25 mouse cellular contexts compared by ENCODE assay signal in genomic region chr6:128505676-128506236, GRCm38 (mm10). TPM values are rescaled to one million over a fixed set of nuclear protein-coding genes. Genes with fewer than 3 reads are reported as not detected.
A peak's percentile ranks its signal among the peaks of the same experiment; 100 is the strongest.
DNase-seq lines count a peak whose midpoint lies in the region; ATAC-seq lines count a peak whose summit lies in the region.
"Had no signal": no experiment of that assay in that cellular context is flagged by ENCODE, and none has a peak within 500 bp of the region (broad histone marks: within the 10 kb centered on the region; RNA-seq: fewer than 3 reads in every experiment).

No protein-coding gene starts in this region.

- WGBS in embryonic facial prominence, embryonic 10.5 days = 91% methylated on average over 2 of the region's 2 CpGs

- H3K9me3 ChIP-seq in embryonic facial prominence, embryonic 10.5 days = no peaks in the 10 kb centered on the region
- H3K9me3 ChIP-seq: forebrain, embryonic 15.5 days; limb, embryonic 12.5 days; liver, embryonic 12.5 days; neural tube, embryonic 15.5 days had no signal

- ATAC-seq in frontal cortex, adult (ENCODE audit: low TSS enrichment) = peak; percentile 67
- ATAC-seq: activated CD4-positive, CD25-positive, alpha-beta regulatory T cell, adult 4 months; forebrain, embryonic 15.5 days; liver, embryonic 12.5 days; midbrain, embryonic 16.5 days had no signal

- H3K27ac ChIP-seq in embryonic facial prominence, embryonic 10.5 days (replicated peaks) = no peak overlapping the region
- H3K27ac ChIP-seq: gastrocnemius, adult 2 months; hindbrain, embryonic 14.5 days; limb, embryonic 12.5 days; liver, embryonic 12.5 days; neural tube, embryonic 15.5 days had no signal

- no peak overlapping the region for H3K4me3 ChIP-seq in embryonic facial prominence, embryonic 10.5 days
- H3K4me3 ChIP-seq: forebrain, embryonic 15.5 days; gastrocnemius, adult 2 months; limb, embryonic 12.5 days; liver, embryonic 12.5 days; neural tube, embryonic 15.5 days had no signal

- peak; percentile 18 for DNase-seq in adrenal gland, postnatal 10 days
- DNase-seq in adrenal gland, adult 8-10 months = no peak
- DNase-seq in frontal cortex, postnatal 10 days (ENCODE audit: low spot score in 2 of 2) = no peak
- DNase-seq in brain, adult 2 months (ENCODE audit: low read depth, low spot score) = peak; percentile 51
- DNase-seq in layer of hippocampus, adult 9-10 months (ENCODE audit: low spot score) = peak; percentile 22
- no peak for DNase-seq in embryonic facial prominence, embryonic 10.5 days (ENCODE audit: low spot score)
- DNase-seq in kidney, postnatal 36 days = no peak
- DNase-seq: gastrocnemius, adult 2 months; heart, postnatal 14 days; kidney, adult 8-10 months; kidney, postnatal 14 days; lung, embryonic 14.5 days; lung, postnatal 36 days had no signal

- H3K36me3 ChIP-seq in embryonic facial prominence, embryonic 10.5 days (replicated peaks) = no peaks in the 10 kb centered on the region
- H3K36me3 ChIP-seq: forebrain, embryonic 15.5 days; limb, embryonic 12.5 days; liver, embryonic 12.5 days; neural tube, embryonic 15.5 days had no signal

- H3K4me1 ChIP-seq in embryonic facial prominence, embryonic 10.5 days = no peaks in the 10 kb centered on the region
- H3K4me1 ChIP-seq: forebrain, embryonic 15.5 days; limb, embryonic 12.5 days; liver, embryonic 12.5 days; neural tube, embryonic 15.5 days had no signal

- H3K27me3 ChIP-seq in embryonic facial prominence, embryonic 10.5 days (replicated peaks; ENCODE audit: low read depth, poor library complexity, severe bottlenecking) = no peaks in the 10 kb centered on the region
- H3K27me3 ChIP-seq: forebrain, embryonic 15.5 days; limb, embryonic 12.5 days; liver, embryonic 12.5 days; neural tube, embryonic 15.5 days had no signal

RNA-seq across cellular contexts. Expression of gene Pzp, which starts 20.8 kb away (rescaled TPM):
- total RNA-seq in adrenal gland, postnatal 10 days (2021) = 100 to 1,000 TPM; 288 to 650 TPM
- 1 to 10 TPM in 1 of 4 experiments, under 1 TPM in 2, not detected in 1; 0.14 to 1.8 (median 0.73) TPM for total RNA-seq in adrenal gland, adult 8-10 months (2022)
- polyA plus RNA-seq in embryonic facial prominence, embryonic 10.5 days (2016; fragmentation: Nextera tagmentation; extraction: Ambion mirVana) = not detected in 2 replicates
- total RNA-seq: gastrocnemius, adult 2 months; megakaryocyte-erythroid progenitor cell, adult 5-6 weeks had no signal
- polyA plus RNA-seq: forebrain, embryonic 15.5 days; intestine, embryonic 14.5 days; limb, embryonic 12.5 days; midbrain, embryonic 16.5 days; thymus, postnatal 0 days; urinary bladder, adult 2 months had no signal

Comparison
In these comparisons a context has a peak if more than half of its experiments do, and no peak if none do; other contexts are left out.
1. DNase-seq: peak in adrenal gland, postnatal 10 days (single experiment), brain, adult 2 months (single experiment) and layer of hippocampus, adult 9-10 months (single experiment); none in adrenal gland, adult 8-10 months (single experiment), frontal cortex, postnatal 10 days (0 of 2), embryonic facial prominence, embryonic 10.5 days (single experiment) and kidney, postnatal 36 days (0 of 2).
2. RNA of gene Pzp, which starts 20.8 kb away (total RNA-seq): 288 to 650 TPM in adrenal gland, postnatal 10 days; 0.14 to 1.8 TPM in adrenal gland, adult 8-10 months; every median in the first group is over 100 times any median in the second.